Mouse (Mus musculus) T-helper 1 cell (primary cell): ENCODE measurements around the gene Bcl2l12.

Experiments used
- in situ Hi-C: fragments of 300-600 bp; cut with MboI, MseI; formaldehyde crosslinking; loops from one replicate; pipeline ENCODE4 v1.15.1; 2025; ENCODE audit warnings: high pct_unique_total_duplicates

Bcl2l12 gene

DNA sequence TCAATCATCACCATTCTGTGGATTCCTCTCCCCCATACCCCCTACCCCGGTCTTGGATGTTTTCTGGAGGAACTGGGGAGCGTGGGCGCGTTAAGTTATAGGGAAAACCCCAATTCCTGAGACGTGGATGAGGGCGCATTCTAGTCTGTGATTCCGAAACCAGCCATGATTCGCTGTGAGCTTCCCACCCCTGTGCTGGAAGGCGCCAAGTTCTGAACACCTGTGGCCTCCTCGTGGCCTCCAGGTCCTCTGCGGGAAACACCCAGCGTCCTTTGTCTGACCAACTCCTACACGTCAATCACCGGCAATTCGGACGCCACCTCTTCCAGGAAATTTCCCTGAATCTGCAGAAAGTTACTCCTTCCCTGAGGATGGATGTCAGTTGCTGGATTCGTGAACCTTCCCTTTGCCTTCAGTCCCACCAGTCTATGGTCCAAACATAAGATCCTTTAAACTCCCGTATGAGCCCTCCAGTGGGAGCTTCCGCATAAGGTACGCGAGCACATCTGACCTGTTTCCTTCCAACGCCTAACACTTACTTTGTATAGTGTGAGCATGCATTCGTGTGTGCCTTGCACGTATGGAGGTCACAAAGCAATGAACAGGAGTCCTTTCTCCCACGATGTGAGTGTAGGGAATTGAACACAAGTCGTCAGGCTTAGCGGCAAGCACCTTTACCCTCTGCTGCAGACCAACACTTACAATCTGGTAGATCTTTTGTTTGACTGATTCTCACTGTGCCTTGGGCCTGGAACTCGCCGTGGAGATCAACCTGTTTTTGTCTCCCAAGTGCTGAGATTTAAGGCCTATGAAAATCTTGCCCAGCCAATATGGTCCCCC, 11.4 kb downstream of the Bcl2l12 start:
- in situ Hi-C loops, result no loop called here

DNA sequence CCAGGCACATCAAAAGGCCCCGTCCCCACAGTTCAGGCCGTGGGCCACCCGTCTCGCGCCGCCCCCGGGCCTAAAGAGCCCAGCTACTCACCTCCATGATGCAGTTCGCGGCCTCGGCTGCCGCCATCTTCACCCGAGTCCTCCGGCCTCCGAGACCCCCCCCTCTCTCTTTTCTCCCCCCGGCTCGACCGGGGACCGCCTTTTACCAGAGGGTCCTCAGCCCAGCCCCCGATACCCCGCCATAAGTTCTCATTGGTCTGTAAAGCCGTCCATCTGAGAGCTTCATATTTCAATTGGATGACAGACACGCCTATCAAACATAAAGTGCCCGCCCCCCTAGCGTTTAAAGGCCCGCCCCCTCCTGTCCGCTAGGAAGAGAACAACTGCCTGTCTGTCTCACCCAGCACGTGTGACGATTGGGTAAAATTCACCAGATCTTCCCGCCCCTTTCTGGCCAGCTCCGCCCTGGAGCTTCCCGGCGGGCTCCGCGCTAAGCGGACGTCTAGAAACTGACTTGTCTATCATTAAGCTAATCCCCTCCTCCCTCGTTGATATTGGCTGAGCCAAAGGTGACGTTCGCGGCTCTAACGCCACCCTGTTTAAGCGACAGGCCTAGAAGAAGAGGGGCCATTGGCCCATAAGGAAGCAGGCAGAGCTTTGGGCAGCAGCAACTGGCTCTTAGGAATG, 12.2 kb downstream of the Bcl2l12 start, which contains the start of gene Prmt1:
Gene Prmt1 (minus strand): TSS at position 377 of the 687 bp plus-strand sequence.
- in situ Hi-C loops, result no loop called here

DNA sequence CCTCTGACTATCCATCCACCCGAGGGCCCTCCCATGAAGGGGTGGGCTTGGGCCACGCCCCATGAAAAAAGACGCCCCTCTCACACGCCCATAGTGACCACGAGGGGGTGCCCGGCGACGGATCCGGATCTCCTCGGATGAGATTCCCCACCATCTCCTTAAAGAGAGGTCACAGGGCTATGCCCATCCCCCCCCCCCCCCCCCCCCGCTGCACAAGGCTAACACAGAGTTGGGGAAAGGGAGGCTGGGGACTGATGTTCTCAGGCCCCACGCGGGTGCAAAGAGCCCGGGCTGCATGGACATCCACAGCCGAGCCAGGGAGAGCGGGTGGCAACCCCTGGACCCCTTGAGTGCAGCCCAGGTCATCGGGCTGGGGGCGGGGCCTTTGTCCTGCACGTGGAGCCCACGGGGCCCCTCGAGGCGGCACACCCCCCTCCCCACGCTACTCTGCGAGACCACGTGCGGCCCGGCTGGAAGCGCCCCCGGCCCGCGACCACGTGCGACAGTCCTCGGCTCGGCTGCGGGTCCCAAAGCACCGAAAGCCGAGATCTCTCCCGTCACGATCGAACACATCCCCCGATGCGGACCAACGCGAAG, 12.8 kb downstream of the Bcl2l12 start:
- in situ Hi-C loops, result no loop called here

DNA sequence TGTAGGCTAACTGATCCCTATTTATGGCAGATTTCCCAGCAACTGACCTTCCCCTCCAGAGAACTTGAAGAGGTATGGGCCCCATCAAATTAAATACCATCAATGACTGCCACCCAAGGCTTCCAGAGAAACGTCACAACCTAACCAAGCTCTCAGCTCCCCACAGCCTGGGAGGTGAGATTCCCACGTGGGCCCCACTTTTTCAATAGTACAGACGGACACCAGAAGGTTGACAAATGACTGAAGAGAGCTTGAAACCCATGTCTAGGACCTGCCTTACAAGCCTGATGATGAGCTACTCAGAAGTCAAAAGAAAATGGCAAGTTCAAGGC, 13.7 kb downstream of the Bcl2l12 start:
- in situ Hi-C loops, result no loop called here

DNA sequence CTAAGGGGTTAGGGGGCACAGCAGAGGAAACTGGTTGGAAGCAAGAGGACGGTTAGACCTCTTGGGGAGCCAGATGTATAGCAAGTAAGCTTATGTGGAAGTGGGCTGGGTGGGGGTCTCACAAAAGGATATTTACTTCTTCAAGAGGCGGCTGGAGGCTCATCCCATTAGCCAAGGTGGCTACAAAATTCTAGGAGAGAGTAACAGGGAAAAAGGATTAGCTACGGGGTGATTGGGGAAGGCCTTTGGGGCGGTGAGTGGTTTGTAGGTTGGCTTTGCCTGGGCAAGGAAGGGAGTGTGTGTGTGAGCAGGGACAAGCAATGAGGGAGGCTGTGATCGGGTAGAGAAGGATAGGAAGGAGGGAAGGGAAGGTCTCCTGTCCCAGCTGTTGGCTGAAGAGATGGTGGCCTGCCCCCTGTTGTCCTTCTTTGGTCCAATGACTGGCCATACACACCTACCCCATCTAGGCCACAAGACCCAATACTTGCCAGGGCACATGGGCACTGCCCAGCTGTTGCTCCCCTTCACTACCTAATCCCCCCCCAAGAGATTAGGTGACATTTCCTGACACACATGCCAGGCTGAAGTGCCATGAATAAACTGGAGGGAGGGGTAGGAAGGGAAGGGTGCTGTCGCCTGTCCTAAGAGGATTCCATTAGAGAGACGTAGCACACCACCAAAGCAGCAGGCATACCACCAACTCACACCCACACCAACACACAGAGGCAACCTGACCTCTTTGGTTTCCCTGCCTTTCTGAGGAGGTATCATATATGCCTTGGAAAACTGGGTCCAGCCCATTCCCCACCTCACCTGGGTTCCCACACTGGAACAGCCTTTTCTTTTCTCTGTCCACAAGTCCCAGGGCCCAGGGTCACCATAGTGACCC, 14.3 kb downstream of the Bcl2l12 start:
- in situ Hi-C loops, result no loop called here

DNA sequence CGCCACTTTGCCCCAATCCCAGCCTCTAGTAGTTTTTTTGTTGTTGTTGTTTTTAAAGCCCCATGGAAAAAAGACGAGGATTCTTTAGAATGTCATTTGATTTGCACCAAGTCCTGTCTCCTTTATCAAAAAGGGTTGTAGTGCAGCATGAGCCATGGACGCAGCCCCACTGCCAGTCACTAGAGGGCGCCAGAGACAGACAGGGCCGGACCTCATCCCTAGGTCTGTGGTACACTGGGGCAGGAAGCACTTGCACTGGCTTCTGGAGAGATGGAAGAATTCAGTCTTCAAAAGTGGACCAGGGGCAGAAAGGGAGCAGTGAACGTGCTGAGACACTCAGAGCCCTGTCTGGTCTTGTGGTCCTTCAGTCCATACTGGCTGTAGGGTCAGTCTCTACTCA, 15.4 kb downstream of the Bcl2l12 start:
- in situ Hi-C loops, result no loop called here

DNA sequence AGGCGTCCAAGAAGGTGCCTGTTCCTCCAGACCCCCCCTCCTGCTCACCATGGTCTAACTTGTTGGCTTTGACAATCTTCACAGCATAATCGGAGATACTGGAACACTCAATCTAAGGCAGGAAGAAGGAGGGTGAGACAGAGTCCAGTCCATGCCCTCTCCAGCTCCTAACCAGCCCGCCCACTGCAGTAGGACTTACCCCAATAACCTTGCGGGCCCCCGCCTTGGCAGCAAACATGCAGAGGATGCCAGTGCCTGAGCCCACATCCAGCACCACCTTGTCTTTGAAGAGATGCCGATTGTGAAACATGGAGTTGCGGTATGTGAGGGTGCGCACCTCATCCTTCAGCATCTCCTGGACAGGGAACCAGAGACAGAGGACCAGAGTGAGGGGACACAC, 17.0 kb downstream of the Bcl2l12 start:
- in situ Hi-C loops, result no loop called here

DNA sequence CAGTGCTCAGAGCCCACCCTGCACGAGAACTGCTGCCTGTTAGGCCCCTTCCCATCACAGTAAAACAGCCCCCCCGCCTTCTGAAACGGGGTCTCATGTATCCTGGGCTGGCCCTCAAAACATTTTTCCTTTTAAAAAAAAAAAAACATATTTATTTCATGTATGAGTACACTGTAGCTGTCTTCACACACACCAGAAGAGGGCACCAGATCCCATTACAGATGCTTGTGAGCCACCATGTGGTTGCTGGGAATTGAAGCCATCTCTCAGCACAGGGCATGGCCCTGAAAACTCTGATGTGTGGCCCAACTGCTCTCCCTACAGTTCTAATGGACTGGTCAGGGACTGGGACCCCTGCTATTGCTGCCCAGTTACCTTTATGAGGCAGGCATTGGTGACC, 20.2 kb downstream of the Bcl2l12 start:
- in situ Hi-C loops, result no loop called here

DNA sequence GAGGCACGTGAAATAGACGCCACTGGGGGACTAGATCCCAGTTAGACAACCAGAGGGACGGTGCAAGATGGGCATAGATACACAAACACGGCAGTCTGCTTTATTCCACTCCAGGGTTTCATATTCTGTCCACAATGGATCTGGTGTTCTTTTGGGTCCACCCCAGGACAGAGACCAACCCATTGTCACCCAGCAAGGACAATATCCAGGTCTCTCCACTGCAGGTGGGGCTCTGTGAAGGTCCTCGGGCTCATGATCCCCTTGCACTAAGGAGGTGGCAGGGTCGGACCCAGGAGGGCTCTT, 23.4 kb downstream of the Bcl2l12 start:
- in situ Hi-C loops, result no loop called here

DNA sequence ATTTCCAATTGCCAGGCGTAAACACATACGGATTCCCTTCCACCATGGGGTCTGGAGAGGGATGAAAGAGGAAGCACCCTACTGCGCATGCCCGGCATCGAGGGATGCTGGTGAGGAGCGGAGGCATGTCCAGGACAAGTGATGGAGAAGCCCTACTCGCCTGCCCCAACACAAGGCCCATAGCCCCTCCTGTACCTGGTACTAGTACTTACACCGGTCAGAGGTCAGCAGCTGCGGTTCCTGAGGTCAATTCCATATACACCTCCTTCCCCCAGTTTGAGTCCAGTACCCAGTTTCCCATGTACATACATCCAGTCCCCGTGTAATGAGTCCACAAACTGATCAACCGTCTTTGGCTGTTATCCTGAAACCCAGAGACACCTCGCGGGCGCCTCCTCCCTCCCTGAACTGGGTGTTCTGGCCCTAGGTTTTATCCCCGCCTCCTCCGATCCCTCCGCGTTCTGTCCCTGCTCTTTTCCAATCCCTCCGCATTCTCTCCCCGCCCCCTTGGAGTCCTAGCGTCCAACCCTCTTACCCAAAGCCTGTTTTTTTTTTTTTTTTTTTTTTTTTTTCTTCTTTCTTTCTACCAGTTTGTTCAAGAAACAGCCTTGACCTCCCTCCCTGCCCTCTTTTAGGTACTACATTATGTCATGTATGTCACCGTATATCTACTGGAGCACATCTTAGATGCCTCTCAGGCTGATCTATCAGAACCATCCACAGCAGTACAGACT, 24.0 kb downstream of the Bcl2l12 start, which contains the start of gene Cpt1c:
Gene Cpt1c (minus strand): TSS at position 469 of the 734 bp plus-strand sequence.
- in situ Hi-C loops, result no loop called here

DNA sequence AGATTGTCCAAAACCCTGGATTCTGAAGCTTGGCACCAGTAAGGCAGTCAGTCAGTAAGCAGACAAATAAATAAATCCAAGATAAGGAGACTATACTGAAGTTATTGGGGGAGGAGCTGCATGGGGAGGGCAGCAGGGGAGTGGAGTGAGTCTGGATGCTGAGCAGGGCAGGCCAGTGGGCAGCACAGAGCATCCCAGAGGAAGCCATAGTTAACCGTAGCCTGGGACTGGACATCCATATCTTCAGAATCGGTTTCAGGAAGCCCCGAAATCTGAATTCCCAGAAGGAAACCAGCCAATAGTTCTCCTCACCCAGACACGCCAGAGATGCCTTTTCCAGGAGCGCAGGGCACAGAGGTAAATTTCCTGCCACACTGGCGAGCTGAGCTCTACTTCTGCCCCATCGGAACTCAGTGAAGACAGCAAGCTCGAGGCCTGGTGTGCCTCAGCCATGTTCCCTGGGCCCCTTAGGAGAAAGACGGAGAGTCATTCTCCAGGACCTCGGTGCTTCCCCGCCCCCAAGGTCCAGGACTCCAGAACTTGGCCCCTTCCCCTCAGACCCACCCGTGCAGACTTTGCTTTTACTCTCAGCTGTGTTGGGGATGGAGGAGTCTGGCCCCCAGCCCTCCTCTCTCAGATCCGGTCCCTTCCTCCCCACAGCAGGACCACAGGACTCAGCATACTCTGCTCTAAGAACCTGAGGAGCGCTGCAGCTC, 24.9 kb downstream of the Bcl2l12 start:
- in situ Hi-C loops, result no loop called here

DNA sequence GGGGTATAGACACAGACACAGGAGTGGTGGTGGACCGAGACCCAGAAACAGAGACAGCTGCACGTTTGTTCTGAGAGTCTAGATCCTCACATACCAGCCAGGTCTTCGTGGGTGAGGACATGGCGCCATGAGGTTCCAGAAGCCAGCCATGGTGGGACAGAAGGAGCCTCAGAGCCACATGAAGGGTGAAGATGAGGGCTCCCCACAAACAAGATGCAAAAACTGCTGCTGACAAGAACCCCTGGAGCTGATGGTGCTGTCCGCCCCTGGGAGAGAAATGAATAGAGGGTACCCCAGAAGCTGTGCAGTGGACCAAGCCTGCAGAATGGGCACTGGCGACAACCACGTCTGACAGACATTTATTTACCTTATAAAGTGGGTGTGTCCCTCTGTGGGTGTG, 27.4 kb downstream of the Bcl2l12 start:
- in situ Hi-C loops, result no loop called here

DNA sequence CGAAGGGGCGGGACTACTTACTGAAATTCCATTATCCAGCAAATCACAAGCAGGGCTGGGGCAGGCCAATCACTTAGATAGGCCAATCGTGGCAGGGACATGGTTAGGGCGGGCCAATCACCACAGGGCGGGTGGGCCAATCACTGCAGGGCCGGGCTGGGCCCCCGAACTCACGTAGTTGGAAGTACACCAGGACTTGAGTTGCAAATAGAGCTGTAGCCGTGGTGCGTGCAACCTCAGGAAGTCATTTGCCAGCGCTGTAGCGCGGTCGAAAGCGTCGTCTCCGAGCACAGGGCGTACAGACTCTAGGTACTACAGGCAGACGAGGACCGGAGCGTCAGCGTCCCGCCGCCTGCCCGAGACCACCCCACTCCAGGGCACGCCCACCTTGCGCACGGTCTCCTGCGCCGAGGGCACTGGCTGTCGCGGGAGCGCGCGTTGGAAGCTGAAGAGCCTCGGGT, 28.3 kb downstream of the Bcl2l12 start:
- in situ Hi-C loops, result no loop called here

DNA sequence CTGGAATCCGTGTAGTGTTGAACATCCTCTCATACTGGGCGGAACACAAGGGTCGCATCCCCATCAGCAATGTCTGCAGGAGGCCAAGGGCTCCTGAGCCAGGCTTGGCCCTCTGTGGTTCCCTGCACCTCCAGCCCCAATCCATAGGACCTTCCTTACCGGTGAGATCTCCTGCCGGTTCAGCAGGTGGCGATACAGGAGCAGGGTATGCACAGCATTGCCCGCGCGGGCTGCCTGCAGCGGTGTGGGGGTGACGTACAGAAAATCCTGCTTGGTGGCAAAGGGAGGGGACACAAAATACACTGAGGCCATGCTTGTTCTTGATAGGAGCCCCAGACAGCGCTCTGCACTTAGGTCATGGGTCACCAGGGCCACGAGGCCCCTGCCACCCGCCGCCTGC, 31.9 kb downstream of the Bcl2l12 start:
- in situ Hi-C loops, result no loop called here

DNA sequence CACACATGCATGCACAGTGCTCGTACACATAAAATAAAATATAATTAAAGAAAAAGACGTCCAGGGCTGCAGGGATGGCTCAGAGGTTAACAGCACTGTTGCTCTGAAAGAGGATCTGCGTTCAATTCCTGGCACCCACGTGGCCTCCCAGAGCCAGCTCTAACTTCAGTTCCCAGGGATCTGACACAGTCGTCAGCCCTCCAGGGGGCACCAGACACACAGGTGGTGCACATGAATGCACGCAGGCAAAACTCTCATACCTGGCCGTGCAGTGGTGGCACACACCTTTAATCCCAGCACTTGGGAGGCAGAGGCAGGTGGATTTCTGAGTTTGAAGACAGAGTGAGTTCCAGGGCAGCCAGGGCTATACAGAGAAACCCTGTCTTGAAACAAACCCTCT, 32.5 kb downstream of the Bcl2l12 start:
- in situ Hi-C loops, result no loop called here

DNA sequence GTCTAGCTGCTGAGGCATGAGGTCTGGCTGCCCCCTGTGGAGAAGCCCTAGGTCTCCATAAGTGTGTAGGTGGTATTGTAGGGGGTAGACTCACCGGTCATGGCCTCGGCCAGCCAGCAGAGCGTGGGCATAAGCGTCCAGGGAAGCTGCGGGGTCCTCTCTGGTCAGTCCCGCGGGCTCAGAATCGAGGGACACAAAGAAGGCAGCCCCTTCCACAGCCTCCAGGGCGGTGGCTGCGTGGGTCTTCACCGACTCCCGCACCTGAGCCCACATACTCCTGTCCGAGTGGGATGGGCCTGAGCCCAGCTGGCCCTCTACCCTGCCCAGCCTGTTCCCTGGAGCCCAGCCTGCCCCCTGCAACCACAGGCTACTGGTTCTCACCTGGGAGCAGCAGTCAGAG, 33.5 kb downstream of the Bcl2l12 start:
- in situ Hi-C loops, result loop anchor here (5.0 kb wide), 1 partner anchor 48 kb away; no protein-coding TSS in a partner anchor

DNA sequence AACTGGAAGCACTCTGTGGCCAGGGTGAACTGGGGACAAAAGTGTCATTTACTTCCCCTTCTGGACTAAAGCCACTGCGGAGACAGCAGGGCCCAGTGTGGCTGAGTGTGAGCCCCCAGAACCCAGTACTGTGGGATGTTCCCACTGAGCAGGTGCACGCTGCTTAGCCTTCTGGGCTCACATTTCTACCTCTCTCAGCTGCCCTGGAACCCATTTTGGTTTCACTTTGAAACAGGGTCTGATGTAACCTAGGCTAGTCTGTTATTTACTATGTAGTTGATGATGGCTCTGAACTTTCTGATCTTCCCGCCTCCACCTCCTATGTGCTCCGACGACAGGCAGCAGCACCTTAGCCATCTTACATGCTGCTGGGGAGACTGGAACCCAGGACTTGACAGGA, 35.7 kb downstream of the Bcl2l12 start:
- in situ Hi-C loops, result loop anchor here (5.0 kb wide), 1 partner anchor 46 kb away; no protein-coding TSS in a partner anchor

DNA sequence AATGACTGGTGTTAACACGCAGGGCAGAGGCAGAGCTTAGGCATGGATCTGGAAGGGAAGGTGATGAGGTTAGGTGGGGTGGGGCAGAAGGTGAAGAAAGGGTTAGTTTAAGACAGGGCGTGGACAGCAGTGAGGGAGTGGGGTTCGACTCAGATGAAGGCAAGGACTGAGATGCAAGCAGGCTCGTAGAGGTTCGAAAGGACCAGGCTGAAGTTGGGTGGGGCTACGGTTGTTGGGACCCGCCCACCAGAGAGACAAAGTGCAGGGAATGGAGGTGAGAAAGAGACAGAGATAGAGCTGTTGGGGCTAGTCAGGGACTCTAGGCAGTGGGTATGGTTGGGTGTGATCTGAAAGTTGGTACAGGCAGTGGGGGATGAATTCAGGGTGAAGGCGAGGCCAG, 36.2 kb downstream of the Bcl2l12 start:
- in situ Hi-C loops, result loop anchor here (5.0 kb wide), 1 partner anchor 45 kb away; no protein-coding TSS in a partner anchor

DNA sequence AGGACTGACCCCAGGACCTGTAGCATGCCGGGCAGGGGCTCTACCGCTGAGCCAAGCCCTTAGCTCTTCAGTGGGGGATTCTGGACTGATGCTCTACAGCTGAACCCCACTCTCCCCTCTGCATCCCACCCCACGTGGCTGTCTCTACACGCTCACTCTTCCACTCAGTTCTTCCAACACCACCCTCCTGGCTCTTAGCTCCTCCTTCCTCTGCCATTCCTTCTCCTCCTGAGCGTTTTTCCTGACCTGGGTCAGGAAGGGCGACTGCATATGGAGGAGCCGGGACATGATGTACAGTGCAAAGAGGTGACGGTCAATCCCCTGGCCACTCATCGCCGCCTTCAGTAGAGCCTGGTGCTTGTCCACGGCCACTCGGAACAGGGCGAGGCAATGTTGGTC, 38.0 kb downstream of the Bcl2l12 start:
- in situ Hi-C loops, result loop anchor here (5.0 kb wide), 1 partner anchor 43 kb away; no protein-coding TSS in a partner anchor

DNA sequence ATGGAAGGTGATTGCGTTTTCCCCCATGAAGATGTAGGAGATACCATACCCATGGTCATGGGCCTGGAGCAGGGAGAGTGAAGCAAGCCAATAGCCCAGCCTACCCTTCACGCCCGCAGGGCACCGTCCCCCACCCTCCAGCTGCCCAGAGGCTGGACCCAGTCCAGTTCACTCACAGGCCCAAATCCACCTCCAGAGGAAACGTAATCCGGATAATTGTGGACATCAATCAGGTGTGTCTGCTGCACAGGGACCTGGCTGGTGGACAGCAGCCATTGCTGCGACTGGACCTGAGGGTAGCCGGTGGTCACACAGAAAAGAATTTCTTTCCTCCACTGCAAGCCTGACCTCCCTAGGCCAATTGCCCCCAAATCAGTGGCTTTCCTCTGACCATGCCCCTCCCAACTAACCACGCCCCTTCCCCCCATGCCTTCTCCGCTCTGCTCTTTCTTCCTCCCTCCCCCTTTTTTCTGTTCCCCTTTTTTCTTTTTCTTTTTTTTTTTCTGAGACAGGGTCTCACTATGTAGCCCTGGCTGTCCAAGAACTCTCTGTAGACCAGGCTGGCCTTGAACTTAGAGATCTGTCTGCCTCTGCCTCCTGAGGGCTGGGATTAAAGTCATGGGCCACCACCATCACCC, 38.5 kb downstream of the Bcl2l12 start:
- in situ Hi-C loops, result loop anchor here (5.0 kb wide), 2 partner anchors 43 to 78 kb away; no protein-coding TSS in a partner anchor
